Mouse (Mus musculus) cerebellum, adult 18-20 months (tissue): ENCODE measurements around the gene Cntf.
"Not testable (repeated sequence)": the region's sequence is repeated elsewhere in the genome, so short reads cannot be mapped to it uniquely, and the experiment has no call there.

Source experiments
- DNase-seq, 2 experiments: peaks; one replicate each; pipeline ENCODE4 v3.0.0; 2021

The Cntf gene

DNA sequence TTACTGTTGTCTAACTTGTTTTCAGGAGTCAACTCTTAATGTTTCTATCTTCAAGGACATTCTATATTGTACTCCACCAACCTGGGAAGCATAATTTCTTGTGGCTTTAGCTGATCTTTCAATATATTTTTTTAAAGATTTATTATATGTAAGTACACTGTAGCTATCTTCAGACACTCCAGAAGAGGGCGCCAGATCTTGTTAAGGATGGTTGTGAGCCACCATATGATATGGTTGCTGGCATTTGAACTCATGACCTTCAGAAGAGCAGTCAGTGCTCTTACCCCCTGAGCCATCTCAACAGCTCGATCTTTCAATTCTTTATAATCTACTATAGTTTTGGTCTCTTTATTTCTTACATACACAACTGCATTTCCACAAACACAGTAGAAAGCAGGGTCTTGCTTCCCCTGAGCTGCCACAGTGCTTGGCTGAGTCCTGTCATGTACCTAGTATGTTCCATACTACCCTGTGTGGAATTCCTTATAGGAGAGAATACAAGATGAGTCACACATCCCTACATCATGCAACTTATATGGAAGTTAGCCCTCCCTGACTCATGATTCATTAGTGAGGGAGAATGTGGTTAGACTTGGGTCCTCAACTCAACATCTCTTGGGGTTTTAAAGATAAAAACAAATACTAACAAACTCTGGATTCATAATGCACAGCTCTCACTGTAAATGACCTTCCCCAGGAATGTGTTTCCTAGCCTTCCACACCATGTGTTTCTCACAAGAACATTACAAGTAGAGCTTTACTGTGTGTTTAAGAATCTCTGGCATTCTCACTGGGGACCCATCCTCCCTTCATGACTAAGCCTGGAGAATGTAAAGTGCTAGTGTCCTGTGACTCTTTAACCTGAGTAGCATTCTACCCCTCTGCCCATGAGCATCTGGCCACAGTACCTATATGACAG is 3.0 kb downstream of the Cntf start:
- DNase-seq: no peak

DNA sequence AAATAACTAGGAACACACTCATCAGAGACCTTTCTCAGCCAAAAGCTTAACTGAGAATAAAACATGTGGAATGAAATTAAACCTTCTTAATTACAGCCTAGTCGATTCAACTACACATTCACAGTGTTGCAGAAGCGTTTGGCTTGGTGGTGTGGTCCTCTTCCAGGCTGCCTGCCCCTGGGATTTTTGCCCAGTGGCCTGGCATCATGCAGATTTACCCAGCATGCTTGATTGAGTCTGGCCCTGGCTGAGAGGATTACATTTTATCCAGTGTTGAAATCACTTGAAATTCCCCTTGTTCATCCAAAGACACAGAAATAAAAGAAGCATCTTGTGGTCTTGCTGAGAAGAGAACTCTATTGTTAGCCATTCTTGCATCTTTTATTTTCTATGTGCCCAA is 5.8 kb downstream of the Cntf start:
- peak; percentile 73 to 76 for DNase-seq

DNA sequence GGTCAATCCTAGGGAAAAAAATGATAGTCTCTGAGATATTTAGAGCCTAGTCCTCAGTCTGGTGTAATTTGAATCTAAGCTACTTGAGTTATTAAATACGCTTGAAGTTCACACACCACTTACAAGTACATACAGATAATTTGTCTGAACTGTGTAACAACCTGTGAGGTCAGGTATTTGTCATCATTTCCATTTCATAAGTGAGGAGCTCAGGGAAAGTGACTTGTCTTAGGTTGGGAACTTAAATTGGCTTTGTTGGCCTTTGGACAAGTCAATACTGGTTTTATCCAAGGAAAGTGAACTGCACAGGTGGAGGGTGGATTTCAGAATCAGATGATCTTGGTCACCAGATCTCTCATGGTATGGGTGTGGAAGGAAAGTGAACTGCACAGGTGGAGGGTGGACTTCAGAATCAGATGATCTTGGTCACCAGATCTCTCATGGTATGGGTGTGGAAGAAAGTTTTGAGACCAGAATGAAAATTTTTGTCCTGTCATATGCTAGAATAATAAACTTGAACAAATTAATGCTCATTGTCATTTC is 6.4 kb downstream of the Cntf start:
- no peak for DNase-seq

DNA sequence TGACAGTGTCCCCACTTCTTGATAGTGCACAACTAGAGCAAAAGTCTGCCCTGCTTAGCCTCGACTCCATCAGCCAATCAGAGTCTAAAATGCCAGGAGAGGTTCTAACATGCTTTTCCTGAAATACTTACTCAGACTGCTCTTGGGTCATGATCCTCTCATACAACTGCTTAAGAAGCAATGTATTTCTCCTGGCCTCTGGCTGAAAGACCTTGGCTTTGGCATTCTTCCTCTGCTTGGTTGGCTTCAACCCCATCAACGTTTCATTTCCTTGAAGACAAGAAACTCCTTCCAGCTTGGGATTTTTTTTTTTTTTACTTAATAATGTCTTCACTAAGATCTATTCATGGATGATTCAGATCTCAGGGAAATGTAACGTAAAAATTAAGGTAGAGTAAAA is 9.1 kb downstream of the Cntf start:
- DNase-seq: no peak

DNA sequence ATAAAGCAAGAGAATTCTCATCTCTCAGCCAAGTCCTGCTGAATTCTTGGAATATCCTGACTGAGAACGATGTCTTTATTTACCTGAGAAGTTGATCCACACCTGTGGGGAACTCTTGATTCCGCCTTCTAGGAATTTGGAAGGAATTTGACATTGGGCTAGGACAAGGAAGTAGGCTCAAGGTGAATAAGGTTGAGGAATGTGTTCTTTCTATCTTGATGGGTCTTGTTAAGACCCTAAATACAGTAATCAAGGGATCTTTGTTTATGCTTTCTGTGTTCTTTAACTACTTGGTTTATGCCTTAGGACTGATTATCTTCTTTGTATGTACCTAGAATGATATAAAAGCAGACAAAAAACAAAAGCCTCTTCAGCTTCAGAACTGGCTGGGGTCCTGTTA is 33.5 kb downstream of the Cntf start:
- no peak for DNase-seq

DNA sequence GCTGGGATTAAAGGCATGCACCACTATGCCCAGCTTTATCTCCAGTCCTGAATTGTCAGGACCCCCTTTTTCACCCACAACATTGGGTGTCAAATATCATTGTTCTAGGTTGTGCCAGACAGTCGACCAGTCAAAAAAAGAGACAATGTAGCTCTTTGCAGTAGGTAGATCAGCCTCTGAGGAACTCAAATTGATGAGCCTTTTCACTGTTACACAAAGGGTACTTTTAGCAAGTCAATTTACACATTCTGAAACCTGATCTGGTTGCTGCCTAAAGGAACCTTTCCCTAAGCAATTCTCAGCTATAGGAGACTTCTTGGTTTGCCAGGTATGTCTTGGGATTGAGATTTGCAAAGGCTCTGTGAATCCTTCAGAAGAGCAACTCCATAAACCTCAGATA is 34.4 kb downstream of the Cntf start:
- DNase-seq: no peak

DNA sequence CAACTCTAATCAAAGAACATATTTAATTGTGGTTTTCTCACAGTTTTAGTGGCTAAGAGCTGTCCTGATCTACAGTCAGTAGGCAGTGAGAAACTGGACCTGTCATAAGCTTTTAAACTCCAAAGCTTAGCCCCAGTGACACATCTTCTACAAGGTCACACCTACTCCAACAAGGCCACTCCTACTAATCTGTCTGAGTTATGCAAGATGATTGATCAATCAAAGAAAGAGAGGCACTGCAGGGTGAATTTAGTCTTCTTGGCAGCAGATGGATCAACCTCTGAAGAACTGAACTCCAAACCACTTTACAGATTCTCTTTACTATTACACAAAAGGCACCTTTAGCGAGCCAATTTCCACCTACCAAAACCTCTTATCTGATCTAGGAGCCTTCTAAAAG is 39.6 kb downstream of the Cntf start:
- no peak for DNase-seq

DNA sequence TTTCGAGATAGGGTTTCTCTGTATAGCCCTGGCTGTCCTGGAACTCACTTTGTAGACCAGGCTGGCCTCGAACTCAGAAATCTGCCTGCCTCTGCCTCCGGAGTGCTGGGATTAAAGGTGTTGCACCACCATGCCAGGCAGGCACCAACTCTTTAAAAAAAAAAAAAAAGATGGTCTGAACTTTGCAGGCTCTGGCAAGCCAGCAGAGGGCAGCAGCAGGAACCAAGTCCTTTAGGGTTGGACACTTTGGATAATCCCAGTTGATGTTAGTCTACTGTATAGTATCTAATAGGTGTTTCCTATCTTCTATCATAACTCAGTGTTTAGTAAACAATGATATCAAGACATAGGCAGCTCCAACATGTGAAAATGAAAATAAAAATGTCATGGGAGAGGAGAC is 43.1 kb downstream of the Cntf start:
- DNase-seq: peak; percentile 46 to 60

DNA sequence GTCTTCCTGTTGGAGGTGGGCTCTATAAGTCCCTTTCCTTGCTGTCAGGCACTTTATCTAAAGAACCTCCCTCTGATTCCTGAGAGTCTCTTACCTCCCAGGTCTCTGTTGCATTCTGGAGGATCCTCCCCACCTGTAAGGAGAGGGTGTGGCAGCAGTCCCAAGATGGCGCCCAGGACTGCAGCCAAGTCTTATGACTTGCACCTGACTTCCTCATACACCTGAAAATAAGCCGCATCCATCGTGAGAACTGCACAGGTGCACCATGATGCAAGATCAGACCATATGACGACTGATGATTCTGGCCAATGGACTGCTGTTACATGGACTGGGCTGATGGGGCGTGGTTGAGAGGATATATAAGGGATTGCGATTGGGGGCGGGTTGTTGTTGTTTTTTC is 43.8 kb downstream of the Cntf start:
- DNase-seq: not testable (repeated sequence)

DNA sequence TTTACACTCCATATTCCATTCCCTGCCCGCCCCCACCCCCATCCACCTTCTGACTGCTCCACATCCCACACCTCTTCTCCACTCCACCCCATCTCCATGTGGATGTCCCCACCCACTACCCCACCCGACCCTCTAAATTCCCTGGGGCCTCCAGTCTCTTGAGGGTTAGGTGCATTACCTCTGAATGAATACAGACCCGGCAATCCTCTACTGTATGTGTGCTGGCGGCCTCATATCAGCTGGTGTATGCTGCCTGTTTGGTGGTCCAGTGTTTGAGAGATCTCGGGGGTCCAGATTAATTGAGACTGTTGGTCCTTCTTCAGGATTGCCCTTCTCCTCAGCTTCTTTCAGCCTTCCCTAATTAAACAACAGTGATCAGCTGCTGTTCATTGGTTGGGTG is 44.5 kb downstream of the Cntf start:
- DNase-seq: not testable (repeated sequence)

DNA sequence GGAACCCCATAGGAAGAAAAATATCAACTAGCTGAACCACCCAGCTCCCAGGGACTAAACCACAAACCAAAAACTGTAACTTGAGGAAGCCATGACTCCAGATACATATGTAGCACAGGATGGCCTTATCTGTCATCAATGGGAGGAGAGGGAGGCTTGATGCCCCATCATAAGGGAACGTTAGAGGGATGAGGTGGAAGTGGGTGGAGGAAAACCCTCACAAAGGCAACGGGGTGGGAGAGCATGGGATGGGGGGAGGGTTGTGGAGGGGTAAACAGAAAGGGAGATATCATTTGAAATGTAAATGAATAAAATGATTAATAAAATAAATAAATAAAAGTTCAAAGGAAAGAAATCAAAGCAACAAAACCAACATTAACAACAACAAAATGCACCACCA is 45.0 kb downstream of the Cntf start:
- no peak for DNase-seq

DNA sequence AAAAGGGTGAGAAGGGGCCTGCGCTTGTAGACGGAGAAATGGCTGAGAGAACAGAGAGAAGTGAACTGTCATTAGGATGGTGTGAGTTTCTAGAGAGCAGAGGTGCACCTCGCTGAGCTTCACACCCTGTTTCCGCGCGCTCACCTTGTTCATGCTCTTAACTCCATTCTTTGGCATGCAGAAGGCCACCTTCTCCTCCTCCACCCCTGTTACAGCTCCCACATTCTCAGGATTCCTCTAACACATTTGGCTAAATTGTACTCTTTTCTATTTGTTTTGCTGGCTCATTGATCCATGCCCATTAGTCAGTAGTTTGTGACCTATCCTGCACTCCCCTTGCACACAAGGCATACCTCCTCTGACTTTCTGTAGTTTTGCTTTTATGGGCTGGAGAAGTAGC is 46.2 kb downstream of the Cntf start:
- no peak for DNase-seq
